Mouse (Mus musculus) adrenal gland, adult 2 months (tissue): Measurements from ENCODE around the gene Nelfcd. TPM values are rescaled to one million over a fixed set of nuclear protein-coding genes. Genes with fewer than 3 reads are reported as not detected.

ENCODE experiments used
- DNase-seq: peaks from one replicate; pipeline ENCODE4 v3.0.0; 2021
- polyA plus RNA-seq: library from polyadenylated mRNA; depleted of rRNA; stranded (reverse); fragments of >200 nt; gene quantifications from 2 replicates; pipeline ENCODE4 v1.2.3, GENCODE M21; 2012; rRNA removed
- total RNA-seq, 2 experiments: library from RNA; stranded (reverse); gene quantifications; 2 replicates each; pipeline ENCODE4 v1.2.3; 2021

Nelfcd gene
- total and polyA plus RNA-seq, 3 experiments = 48.8 to 81.2 (median 58.7) TPM

GRCm38 (mm10) chr2:174472818-174473549, 57.4 kb downstream of the Nelfcd start, which contains the start of gene Prelid3b:
Gene Prelid3b, minus strand, starts transcription at chr2:174473081.
- peak; percentile 100 for DNase-seq

- DNase-seq = no peak
Observed at GRCm38 (mm10) chr2:174473550-174473927, 57.9 kb downstream of the Nelfcd start.

Other genes starting within 250 kb of the Nelfcd start
- 1,000 to 10,000 TPM; 2,774 to 2,898 TPM for gene Gnas, start 131.5 kb upstream of the Nelfcd start, total RNA-seq
- 1,329 and 1,576 TPM in 2 replicates for gene Gnas, start 131.5 kb upstream of the Nelfcd start, polyA plus RNA-seq
- 1 to 10 TPM; 2.1 to 2.5 TPM for gene Gm20721, start 69.1 kb upstream of the Nelfcd start, total RNA-seq
- 0.07 TPM in 1 of 2 replicates, not detected in the other for gene Gm20721, start 69.1 kb upstream of the Nelfcd start, polyA plus RNA-seq
- gene Ctsz, start 23.2 kb downstream of the Nelfcd start, total RNA-seq = 100 to 1,000 TPM; 189 to 272 TPM
- 221 and 303 TPM in 2 replicates for gene Ctsz, start 23.2 kb downstream of the Nelfcd start, polyA plus RNA-seq
- 1 to 10 TPM in 1 of 2 experiments, under 1 TPM in 1; 0.61 to 1.1 TPM for gene Tubb1, start 34.9 kb downstream of the Nelfcd start, total RNA-seq
- 0.28 and 0.66 TPM in 2 replicates for gene Tubb1, start 34.9 kb downstream of the Nelfcd start, polyA plus RNA-seq
- gene Atp5e, start 48.3 kb downstream of the Nelfcd start, total RNA-seq = 100 to 1,000 TPM; 289 to 654 TPM
- 402 and 484 TPM in 2 replicates for gene Atp5e, start 48.3 kb downstream of the Nelfcd start, polyA plus RNA-seq
- 100 to 1,000 TPM; 120 to 137 TPM for gene Prelid3b, start 57.3 kb downstream of the Nelfcd start, total RNA-seq
- 33.9 and 39.0 TPM in 2 replicates for gene Prelid3b, start 57.3 kb downstream of the Nelfcd start, polyA plus RNA-seq
- gene Zfp831, start 227.7 kb downstream of the Nelfcd start, total RNA-seq = under 1 TPM; 0.10 to 0.12 TPM
- 0.03 TPM in 2 replicates for gene Zfp831, start 227.7 kb downstream of the Nelfcd start, polyA plus RNA-seq